Mouse (Mus musculus): ENCODE results near the gene Cwc22. TPM values are rescaled to one million over a fixed set of nuclear protein-coding genes. Genes with fewer than 3 reads are reported as not detected.
"Not testable (repeated sequence)": the region's sequence is repeated elsewhere in the genome, so short reads cannot be mapped to it uniquely, and the experiment has no call there.

The Cwc22 gene
- polyA plus RNA-seq, 1 experiment from 2014 or later: 36.1 TPM

DNA sequence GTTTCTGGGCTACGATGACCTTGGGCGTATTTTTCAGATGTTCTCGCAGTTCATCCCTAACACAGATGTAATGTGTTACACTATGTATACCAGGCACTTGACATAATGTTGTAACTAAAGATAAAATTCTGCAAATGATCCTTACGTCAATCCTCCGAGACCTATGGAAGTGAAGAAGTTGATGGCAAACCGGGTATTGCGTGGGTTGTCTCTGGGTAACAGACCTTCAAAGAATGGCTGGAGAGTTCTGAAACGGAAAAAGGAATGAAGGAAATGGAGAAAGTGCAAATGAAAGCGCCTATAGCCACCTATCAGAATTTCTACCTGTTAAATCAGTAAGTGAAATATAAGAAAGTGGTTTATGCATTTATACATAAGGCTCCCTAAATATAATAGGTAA is 42.2 kb downstream of the Cwc22 start:
- Histone ChIP-seq H3K9ac (no peak overlapping the region), H3K4me3 (no peak overlapping the region), H3K4me2 (replicated peaks) (no peak overlapping the region), H3K4me1 (no peaks in the 10 kb centered on the region), H3K27me3 (no peaks in the 10 kb centered on the region), H3K27ac (no peak overlapping the region), H3K36me3 (peaks cover 60% of the 10 kb centered on the region), H3K9me3 (no peaks in the 10 kb centered on the region)
- whole genome bisulfite sequencing: 94% methylated on average over 9 of the region's 9 CpGs
- no peak for ATAC-seq (ENCODE audit: low FRiP score, low read depth)

DNA sequence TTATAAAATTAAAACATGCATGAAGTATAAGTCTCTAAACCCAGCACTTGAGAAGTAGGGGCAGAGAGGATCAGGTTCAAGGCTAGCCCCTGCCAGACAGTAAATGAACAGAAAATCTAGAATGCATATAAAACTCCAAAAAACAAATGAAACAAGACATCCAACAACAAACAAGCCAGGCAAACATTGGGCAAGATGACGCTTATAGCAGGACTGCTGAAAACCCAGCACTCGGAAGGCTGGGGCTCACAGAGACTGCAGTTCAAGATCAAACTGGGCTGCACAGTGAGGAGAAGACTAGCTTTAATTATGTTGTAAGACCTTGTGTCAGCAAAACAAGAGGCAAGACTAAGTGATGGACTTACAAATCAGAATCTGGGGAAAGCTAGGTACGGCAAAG is 43.1 kb downstream of the Cwc22 start:
- Histone ChIP-seq H3K27me3 (no peaks in the 10 kb centered on the region), H3K4me1 (no peaks in the 10 kb centered on the region), H3K4me3 (no peak overlapping the region), H3K36me3 (peaks cover 66% of the 10 kb centered on the region), H3K9ac (no peak overlapping the region), H3K27ac (no peak overlapping the region), H3K4me2 (replicated peaks) (no peak overlapping the region), H3K9me3 (no peaks in the 10 kb centered on the region)
- WGBS: 92% methylated on average over 3 of the region's 3 CpGs
- ATAC-seq (ENCODE audit: low FRiP score, low read depth): no peak

DNA sequence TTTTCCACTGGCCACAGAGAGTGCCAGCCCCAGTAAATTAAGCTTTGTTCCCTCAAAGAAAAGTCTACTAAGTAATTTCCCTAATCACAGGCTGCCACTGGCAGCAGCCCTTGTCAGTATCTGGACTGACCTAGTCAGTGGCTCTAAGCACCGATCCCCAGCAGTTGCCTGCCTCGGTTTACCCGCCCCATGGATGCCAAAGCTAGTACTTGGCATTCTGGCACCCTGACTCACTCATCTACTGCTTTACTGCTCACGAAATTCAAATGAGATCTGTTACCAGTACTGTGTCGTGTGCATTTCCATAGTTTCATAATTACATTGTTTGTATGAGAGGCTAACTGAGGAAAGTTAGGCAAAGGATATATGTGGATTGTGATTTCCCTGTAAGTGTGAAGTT is 44.9 kb downstream of the Cwc22 start:
- ATAC-seq (ENCODE audit: low FRiP score, low read depth): no peak
- 95% methylated on average over 5 of the region's 5 CpGs for WGBS
- Histone ChIP-seq H3K4me3 (no peak overlapping the region), H3K27ac (no peak overlapping the region), H3K4me2 (replicated peaks) (no peak overlapping the region), H3K4me1 (no peaks in the 10 kb centered on the region), H3K27me3 (no peaks in the 10 kb centered on the region), H3K9me3 (no peaks in the 10 kb centered on the region), H3K9ac (no peak overlapping the region), H3K36me3 (peaks cover 73% of the 10 kb centered on the region)

DNA sequence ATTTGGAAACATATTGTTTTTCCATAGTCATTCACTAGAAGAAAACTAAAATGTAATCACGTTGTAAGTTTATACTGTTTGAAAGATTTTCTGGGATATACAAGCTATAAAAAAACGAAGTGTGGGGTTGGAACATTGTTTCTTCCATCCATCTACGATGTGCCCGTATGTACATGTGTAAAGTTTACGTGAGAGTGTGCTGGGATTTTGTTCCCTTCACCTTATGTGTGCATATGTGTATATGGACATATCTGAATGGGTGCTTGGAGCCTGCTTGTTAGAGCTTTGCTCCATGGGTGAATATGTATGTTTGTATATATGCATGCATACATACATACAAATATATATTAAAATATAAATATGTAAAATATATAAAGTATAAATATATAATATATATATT is 45.4 kb downstream of the Cwc22 start:
- no peak overlapping the region for H3K4me2 ChIP-seq (replicated peaks)
- no peak overlapping the region for H3K4me3 ChIP-seq
- 91% methylated on average over 5 of the region's 5 CpGs for WGBS
- no peak overlapping the region for H3K9ac ChIP-seq
- no peaks in the 10 kb centered on the region for H3K4me1 ChIP-seq
- H3K27me3 ChIP-seq: no peaks in the 10 kb centered on the region
- H3K9me3 ChIP-seq: no peaks in the 10 kb centered on the region
- H3K36me3 ChIP-seq: peaks cover 75% of the 10 kb centered on the region
- ATAC-seq (ENCODE audit: low FRiP score, low read depth): no peak
- no peak overlapping the region for H3K27ac ChIP-seq

DNA sequence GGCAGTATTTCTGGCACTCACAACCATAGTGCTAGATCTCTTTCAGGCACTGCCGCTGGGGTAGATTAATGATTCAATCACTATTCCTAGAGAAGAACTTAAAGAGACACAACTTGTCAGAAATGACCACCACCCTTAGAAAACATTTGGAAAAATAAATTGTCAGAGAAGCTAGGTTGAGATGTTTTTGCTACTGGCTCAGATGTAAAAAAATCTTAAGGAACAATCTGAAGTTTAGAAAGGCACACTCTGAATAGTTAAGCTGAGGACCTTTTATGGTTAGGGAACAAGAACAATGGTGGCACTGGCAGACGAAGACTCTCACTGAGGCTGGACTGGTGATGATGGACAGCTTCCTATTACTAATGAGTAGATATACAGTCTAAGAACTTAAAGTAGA is 46.1 kb downstream of the Cwc22 start:
- H3K36me3 ChIP-seq: peaks cover 71% of the 10 kb centered on the region
- ATAC-seq (ENCODE audit: low FRiP score, low read depth): no peak
- 88% methylated on average over 2 of the region's 2 CpGs for WGBS

DNA sequence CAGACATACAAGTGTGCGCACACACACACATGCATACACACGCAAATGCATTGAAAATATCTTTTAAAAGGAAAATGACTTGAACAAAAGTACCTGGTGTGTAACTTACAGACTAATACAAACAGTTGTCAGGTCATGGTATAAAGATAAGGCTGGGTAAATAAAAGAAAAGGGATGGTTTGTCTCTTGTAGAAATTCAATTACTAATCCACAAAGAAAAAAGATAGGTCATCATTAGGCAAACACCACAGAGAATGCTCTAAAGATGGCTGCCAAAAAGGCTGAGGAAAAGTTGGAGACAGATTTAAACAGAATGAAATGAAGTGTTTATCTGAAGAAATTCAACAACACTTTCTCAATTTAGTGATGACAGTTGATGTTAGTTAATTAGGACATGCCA is 47.7 kb downstream of the Cwc22 start:
- peaks cover 70% of the 10 kb centered on the region for H3K36me3 ChIP-seq
- H3K9me3 ChIP-seq: no peaks in the 10 kb centered on the region
- H3K27me3 ChIP-seq: no peaks in the 10 kb centered on the region
- no peak for ATAC-seq (ENCODE audit: low FRiP score, low read depth)
- H3K9ac ChIP-seq: no peak overlapping the region
- 95% methylated on average over 2 of the region's 2 CpGs for WGBS
- no peak overlapping the region for H3K4me2 ChIP-seq (replicated peaks)
- no peak overlapping the region for H3K4me3 ChIP-seq
- no peaks in the 10 kb centered on the region for H3K4me1 ChIP-seq
- H3K27ac ChIP-seq: no peak overlapping the region

More for the DNA sequence above, 46.1 kb downstream of the Cwc22 start:
- no peak overlapping the region for H3K4me3 ChIP-seq
- H3K4me1 ChIP-seq: no peaks in the 10 kb centered on the region
- no peak overlapping the region for H3K4me2 ChIP-seq (replicated peaks)
- H3K27me3 ChIP-seq: no peaks in the 10 kb centered on the region
- no peak overlapping the region for H3K27ac ChIP-seq
- no peaks in the 10 kb centered on the region for H3K9me3 ChIP-seq
- no peak overlapping the region for H3K9ac ChIP-seq

DNA sequence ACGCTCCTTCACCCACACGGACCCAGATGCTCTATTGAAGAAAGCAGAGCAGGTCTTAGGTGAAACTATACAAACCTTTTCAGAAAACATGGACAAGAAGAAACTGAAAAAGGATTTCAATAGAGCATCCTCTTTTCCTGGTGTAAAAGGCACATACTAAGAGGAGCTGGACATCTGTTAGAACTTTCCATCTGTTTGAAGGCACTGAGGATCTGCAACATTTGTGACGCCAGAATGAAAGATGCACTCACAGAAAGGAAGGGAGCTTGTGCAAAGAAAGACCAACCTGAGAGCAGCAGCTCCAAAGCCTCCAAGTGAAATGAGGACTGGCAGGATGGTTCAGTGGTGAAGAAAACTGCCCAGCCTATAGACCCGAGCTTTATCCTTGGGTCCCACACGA is 48.2 kb downstream of the Cwc22 start:
- whole genome bisulfite sequencing: 92% methylated on average over 5 of the region's 5 CpGs
- H3K9ac ChIP-seq: no peak overlapping the region
- no peaks in the 10 kb centered on the region for H3K9me3 ChIP-seq
- no peak for ATAC-seq (ENCODE audit: low FRiP score, low read depth)
- H3K4me3 ChIP-seq: no peak overlapping the region
- H3K4me2 ChIP-seq (replicated peaks): no peak overlapping the region
- peaks cover 70% of the 10 kb centered on the region for H3K36me3 ChIP-seq
- H3K4me1 ChIP-seq: no peaks in the 10 kb centered on the region
- H3K27ac ChIP-seq: no peak overlapping the region
- no peaks in the 10 kb centered on the region for H3K27me3 ChIP-seq

DNA sequence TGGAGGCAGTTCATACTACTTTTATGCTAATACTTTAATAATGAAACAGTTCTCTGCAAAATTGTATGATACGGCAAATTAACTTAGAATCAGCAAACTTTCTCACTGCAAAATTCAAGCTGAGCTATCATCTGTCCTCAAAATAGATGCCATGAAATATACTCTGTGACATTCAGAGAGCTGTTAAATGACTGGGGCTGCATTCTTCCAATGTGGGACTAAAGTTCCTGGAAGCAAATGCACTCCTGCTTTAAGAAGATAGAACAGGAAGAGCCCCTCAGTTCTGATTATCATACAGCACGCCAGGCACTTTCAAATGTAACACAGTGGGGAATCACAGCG is 48.6 kb downstream of the Cwc22 start:
- no peak overlapping the region for H3K4me2 ChIP-seq (replicated peaks)
- 92% methylated on average over 3 of the region's 3 CpGs for WGBS
- peaks cover 71% of the 10 kb centered on the region for H3K36me3 ChIP-seq
- H3K27ac ChIP-seq: no peak overlapping the region
- no peak overlapping the region for H3K9ac ChIP-seq
- H3K4me1 ChIP-seq: no peaks in the 10 kb centered on the region
- H3K27me3 ChIP-seq: no peaks in the 10 kb centered on the region
- no peaks in the 10 kb centered on the region for H3K9me3 ChIP-seq
- no peak overlapping the region for H3K4me3 ChIP-seq
- ATAC-seq (ENCODE audit: low FRiP score, low read depth): no peak

DNA sequence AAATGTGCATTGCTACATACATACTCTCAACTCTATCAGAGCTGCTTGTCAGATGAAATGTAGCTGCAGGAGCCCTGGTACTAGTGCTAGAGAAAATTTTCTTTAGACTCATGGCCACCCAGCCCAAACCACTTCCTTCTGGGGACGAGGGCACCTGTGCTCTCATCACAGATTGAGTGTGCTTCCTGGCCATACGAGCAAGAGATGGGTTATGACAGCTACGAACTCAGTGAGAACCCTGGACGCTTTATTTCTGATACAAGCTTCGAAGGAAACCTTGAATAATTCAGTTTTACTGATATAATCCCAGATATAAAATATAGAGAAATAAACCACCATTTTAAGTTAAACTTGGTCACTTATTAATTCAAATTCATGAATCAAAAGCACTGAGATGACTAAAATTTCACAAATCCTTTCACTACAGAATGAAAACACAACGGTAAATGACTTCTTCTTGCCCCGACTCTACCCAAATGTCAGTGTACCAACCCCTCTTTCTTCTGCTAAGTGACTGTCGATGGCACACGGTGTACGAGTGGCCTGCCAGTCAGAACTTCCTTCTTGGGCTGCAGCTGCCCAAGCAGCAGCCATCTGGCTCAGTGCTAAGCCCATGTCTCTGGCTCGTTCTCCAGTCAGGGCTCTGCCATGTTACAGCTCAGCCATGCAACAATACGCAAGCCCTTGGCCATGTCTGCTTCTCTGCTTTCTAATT is 49.2 kb downstream of the Cwc22 start:
- Histone ChIP-seq H3K4me1 (no peaks in the 10 kb centered on the region), H3K4me2 (replicated peaks) (no peak overlapping the region), H3K4me3 (no peak overlapping the region), H3K9me3 (no peaks in the 10 kb centered on the region), H3K27ac (no peak overlapping the region), H3K9ac (no peak overlapping the region), H3K36me3 (peaks cover 72% of the 10 kb centered on the region), H3K27me3 (no peaks in the 10 kb centered on the region)
- ATAC-seq (ENCODE audit: low FRiP score, low read depth): no peak
- WGBS: 92% methylated on average over 12 of the region's 12 CpGs

DNA sequence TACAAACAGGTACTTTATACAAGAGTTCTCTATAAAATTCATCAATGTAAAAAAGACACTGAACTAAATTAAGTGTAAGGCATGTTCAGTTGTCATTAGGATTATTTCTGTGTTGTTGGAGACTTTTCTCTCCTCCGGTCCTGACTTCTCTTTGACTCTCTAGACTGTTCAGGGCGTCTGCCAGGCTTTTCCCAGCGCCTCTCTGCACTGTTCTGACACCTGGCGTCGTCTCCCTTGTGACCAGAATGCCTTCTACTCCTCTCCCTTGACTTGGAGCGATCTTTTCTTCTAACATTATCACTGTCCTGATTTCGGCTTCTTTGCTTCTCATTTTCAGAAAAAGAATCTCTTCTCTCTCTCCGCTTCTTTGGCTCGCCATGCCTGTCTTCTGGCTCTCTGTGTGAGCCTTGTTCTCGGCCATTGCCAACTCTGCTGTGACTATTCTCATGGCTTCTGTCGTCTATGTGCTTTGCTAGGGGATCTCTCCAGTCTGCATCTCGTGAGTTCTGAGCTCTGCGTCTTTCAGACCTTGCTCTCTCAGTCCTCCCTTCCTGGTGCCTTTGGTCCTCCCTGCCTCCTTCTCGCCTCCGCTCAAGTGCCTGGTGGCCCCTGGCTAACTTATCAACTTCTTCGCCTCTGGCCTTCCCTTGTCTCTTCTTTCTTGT is 50.1 kb downstream of the Cwc22 start:
- H3K27ac ChIP-seq; H3K4me3 ChIP-seq; H3K4me2 ChIP-seq (replicated peaks); ATAC-seq (ENCODE audit: low FRiP score, low read depth); H3K9ac ChIP-seq; H3K27me3 ChIP-seq; H3K9me3 ChIP-seq; H3K4me1 ChIP-seq: not testable (repeated sequence)
- peaks cover 68% of the 10 kb centered on the region for H3K36me3 ChIP-seq
- WGBS: 93% methylated on average over 16 of the region's 16 CpGs

DNA sequence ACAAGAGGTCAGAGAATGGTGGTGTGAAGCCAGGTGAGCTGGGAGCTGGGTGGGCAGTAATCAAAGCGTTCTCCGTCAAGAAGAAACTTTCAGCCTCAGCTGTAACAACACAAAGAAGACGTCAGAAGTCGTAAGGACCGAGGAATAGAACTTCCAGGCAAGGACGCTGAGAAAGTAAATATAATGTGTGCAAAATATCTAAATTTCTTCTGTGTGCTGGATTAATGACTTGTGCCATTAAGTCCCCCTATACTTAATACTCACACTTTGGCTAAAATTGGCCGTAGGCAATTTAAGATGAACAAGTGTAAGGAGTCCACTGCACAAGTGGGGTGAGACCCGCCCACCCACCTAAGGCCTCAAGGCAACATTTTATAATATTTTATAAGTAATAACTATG is 51.3 kb downstream of the Cwc22 start:
- Histone ChIP-seq H3K4me1 (no peaks in the 10 kb centered on the region), H3K9me3 (peaks cover 6% of the 10 kb centered on the region; the same call in 1 of the 2 replicates), H3K36me3 (peaks cover 67% of the 10 kb centered on the region), H3K4me2 (replicated peaks) (no peak overlapping the region), H3K27me3 (no peaks in the 10 kb centered on the region), H3K4me3 (no peak overlapping the region), H3K9ac (no peak overlapping the region), H3K27ac (no peak overlapping the region)
- 90% methylated on average over 8 of the region's 8 CpGs for WGBS
- no peak for ATAC-seq (ENCODE audit: low FRiP score, low read depth)

DNA sequence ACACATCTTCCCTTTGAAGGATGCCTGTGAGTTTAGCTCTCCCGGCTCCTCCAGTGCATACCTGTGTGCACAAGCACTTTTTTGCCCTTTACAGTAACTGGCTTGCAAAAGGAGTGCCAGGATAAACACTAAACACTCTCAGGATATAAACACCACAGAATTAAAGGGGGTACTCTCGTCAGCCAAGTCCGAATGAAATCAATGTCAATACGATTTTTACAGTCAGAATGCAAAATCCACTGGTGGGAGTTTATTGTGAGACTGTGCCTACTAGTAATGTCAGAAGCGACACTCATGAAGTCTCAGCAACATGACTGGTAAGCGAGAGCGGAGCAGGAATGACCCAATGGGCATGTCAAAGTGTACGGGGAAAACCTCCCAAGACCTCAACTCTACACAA is 52.7 kb downstream of the Cwc22 start:
- no peak overlapping the region for H3K4me3 ChIP-seq
- peaks cover 54% of the 10 kb centered on the region for H3K36me3 ChIP-seq
- H3K9ac ChIP-seq: no peak overlapping the region
- H3K9me3 ChIP-seq: peaks cover 6% of the 10 kb centered on the region; the same call in 1 of the 2 replicates
- H3K4me2 ChIP-seq (replicated peaks): no peak overlapping the region
- no peaks in the 10 kb centered on the region for H3K27me3 ChIP-seq
- H3K4me1 ChIP-seq: no peaks in the 10 kb centered on the region
- no peak overlapping the region for H3K27ac ChIP-seq
- no peak for ATAC-seq (ENCODE audit: low FRiP score, low read depth)
- WGBS: 94% methylated on average over 8 of the region's 8 CpGs

DNA sequence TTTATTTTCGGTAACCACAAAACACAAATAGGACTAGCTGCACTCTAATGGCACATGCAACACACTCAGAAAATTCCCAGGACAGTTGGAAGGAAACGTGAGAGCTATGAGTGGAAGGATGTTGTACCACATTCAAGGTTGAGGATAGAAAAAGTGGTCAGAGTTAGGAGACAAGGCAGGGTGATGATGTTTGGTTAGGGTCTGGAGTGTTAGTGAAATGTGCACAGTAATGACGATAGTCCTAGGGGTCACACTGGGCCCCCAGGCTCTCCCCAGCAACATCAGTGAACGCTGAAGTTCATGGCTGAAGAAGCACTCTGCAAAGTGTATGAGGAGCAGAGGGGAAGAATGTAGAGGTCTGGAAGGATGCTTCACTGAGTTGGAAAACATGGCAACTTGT is 53.6 kb downstream of the Cwc22 start:
- WGBS: 91% methylated on average over 4 of the region's 4 CpGs
- peaks cover 46% of the 10 kb centered on the region for H3K36me3 ChIP-seq
- no peaks in the 10 kb centered on the region for H3K4me1 ChIP-seq
- no peak overlapping the region for H3K4me3 ChIP-seq
- no peak overlapping the region for H3K9ac ChIP-seq
- no peaks in the 10 kb centered on the region for H3K27me3 ChIP-seq
- ATAC-seq (ENCODE audit: low FRiP score, low read depth): no peak
- H3K9me3 ChIP-seq: peaks cover 6% of the 10 kb centered on the region; the same call in 1 of the 2 replicates
- no peak overlapping the region for H3K27ac ChIP-seq
- no peak overlapping the region for H3K4me2 ChIP-seq (replicated peaks)
